Mouse (Mus musculus) liver, adult (tissue): ENCODE results near the gene Dsp.

Experiments
- GATA4 ChIP-seq: IDR thresholded peaks from 2 replicates; pipeline ENCODE4 v1.6.1; 2014; ENCODE audit warnings: mild to moderate bottlenecking, low read length; ENCODE audit not compliant: insufficient replicate concordance

Gene Dsp

DNA sequence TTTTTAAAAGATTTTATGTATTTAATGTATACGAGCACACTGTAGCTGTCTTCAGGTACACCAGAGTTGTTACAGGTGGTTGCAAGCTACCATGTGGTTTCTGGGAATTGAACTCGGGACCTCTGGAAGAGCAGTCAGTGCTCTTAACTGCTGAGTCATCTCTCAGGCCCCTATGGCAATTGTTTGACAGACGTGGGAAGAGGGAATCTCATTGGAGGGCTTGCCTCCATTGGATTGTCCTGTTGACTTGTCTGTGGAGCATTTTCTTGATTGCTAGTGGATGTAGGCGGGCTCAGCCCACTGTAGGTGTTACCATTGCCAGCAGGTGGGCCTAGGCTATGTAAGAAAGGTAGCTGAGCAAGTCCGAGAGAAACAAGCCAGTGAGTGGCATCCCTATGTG lies 83.6 kb downstream of the Dsp start:
- no peak for TF ChIP-seq GATA4

DNA sequence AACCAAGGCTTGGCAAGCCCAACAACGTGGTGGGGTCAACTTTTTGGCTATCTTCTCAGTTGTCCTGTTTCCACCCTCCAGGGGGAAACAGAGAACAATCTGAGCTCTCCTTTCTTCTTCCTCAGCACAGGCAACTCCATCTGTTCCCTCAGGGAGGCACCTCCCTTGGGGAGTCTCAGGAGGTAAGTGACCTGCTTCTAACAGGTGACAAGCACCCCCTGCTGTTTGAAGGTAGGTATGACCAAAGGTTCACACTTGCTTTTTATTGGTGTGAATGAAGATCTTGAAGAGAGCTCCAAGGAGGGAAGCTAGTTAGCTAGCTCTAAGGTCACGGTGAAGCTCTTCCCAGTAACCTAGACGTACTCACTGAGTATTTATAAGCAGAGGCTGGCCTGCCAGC lies 84.3 kb downstream of the Dsp start:
- TF ChIP-seq GATA4 = no peak

- no peak for TF ChIP-seq GATA4
These were observed 97.1 kb downstream of the Dsp start for GRCm38 (mm10) chr13:38248151-38248550.
